Mouse (Mus musculus): Measurements from ENCODE around the gene Ralgps1.
"Not testable (repeated sequence)": the region's sequence is repeated elsewhere in the genome, so short reads cannot be mapped to it uniquely, and the experiment has no call there.

The Ralgps1 gene

GRCm38 (mm10) chr2:33233856-33234255 lies 137.4 kb downstream of the Ralgps1 start:
- DNase-seq: no peak

GRCm38 (mm10) chr2:33232782-33233570 lies 138.3 kb downstream of the Ralgps1 start:
- no peak for DNase-seq

- no peak for DNase-seq
Measured at GRCm38 (mm10) chr2:33231788-33232187, 139.5 kb downstream of the Ralgps1 start.

DNA sequence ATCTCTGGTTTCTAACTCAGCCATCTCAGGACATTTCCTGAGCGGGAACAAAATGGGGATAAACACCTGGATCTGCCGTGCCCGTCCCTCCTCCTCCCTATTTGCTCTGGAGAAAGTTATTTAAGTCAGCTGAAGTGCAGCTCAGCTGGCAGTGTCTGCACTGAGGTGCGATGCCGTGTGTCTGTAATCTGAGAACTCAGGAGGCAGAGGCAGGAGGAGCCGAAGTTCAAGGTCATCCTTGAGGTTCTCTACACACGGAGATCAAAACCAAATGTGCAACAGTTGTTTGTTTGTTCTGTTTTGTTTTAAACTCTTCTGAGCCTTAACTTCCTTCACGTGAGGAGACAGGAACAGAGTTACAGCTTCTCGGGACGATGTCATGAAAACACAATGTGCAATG lies 140.6 kb downstream of the Ralgps1 start:
- no peak for DNase-seq

DNA sequence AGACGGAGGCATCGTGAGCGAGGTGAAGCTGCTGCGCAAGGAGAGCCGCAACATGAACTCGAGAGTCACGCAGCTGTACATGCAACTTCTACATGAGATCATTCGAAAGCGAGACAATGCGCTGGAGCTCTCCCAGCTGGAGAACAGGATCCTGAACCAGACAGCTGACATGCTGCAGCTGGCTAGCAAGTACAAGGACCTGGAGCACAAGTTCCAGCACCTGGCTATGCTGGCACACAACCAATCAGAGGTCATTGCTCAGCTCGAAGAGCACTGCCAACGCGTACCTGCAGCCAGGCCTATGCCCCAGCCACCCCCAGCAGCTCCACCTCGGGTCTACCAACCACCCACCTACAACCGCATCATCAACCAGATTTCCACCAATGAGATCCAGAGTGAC lies 142.7 kb downstream of the Ralgps1 start:
- no peak for DNase-seq

DNA sequence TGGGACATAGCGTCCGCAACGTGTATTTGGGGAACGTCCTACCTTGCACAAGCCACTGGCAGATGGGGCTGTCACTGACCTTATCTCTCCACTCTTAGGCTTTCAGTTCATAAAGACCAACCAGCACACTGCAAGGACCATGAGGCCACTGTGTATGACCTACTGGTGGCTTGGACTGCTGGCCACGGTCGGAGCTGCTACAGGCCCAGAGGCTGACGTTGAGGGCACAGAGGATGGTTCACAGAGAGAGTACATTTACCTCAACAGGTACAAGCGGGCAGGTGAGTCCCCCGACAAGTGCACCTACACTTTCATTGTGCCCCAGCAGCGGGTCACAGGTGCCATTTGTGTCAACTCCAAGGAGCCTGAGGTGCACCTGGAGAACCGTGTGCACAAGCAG lies 143.2 kb downstream of the Ralgps1 start:
- no peak for DNase-seq

- no peak for DNase-seq
Measured at GRCm38 (mm10) chr2:33225921-33226320, 145.4 kb downstream of the Ralgps1 start.

DNA sequence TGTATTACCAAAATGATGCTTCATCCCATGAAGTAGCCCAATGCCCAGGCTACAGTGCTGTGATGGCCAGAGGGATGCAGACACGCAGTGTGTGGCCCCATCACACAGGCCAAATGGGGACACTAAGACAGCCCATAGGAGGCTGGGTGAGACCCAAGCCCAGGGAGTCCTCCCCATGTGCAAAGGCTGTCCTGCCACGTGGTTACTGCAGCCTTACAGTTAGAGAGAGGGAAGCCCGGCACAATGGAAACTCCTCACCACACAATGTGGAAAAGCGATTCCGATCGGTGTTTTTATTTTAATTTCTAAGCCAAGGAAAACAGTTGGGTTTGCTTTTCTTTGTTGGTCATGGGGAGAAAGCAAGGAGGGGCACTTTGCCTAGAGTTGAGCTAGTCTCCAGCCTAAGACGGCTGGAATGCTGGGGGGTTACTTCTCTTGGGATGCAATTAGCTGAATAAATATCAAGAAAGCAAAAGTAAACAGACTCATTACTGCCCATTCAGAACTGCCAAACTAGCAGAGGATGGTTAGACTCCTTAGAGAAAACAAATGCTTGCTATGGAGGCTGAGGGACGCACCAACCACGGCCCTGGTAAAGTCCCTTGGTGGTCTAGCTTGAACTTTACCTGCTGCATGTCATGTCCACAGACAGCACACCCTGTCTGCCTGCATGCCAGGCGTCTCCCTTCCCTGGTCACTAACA lies 147.5 kb downstream of the Ralgps1 start:
- no peak for DNase-seq

DNA sequence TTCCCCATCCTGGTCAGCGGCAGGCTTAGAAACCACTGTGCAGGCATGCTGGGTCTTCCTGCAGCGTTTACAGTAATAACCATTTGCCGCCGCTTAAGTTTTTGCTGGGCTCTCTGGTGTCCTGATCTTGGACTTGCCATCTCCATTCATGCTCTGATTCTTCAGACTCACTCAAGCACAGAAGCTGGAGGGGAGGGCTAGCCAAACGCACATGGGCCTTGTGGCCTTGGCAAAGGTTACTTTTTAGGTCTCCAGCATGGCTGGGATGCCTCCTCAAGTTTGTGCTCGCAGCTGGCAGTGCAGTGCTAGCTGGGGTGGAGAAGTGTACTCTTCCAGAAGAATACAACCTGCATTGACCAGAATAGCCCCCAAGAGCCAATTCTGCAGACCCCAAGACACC lies 148.8 kb downstream of the Ralgps1 start:
- DNase-seq: no peak

GRCm38 (mm10) chr2:33221339-33221900 lies 149.9 kb downstream of the Ralgps1 start:
- DNase-seq: no peak

DNA sequence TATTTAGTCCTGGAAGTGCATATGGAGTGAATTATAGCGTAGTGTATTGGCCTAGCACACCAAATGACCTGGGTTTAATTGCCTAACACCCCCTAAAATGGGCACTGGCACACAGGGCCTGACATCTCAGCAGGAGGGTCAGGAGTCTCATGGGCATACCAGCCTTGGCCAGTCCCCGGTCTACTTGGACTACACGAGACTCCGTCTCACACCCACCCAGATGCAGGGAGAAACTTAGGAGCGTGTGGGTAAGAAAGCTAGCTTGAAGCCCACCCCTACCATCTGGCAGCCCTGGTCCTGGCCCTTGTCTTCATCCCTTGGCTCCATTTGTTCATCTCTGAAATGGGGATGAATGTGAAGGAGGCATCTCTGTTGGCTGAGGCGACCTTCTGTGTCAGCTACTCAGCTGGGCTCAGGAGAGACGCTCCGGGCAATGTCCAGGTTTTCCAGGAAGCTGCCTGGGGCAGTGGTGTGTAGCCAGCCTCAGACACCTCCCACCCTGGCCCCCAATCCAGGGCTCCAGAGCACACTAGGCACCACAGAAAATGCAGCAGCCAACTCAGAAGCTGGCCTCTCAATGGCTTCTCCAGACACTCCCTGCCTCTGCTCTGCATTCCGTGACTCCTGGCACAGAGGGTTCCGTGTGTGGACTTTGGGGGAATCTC lies 150.5 kb downstream of the Ralgps1 start:
- no peak for DNase-seq

GRCm38 (mm10) chr2:33220246-33220645 lies 151.0 kb downstream of the Ralgps1 start:
- DNase-seq: no peak

DNA sequence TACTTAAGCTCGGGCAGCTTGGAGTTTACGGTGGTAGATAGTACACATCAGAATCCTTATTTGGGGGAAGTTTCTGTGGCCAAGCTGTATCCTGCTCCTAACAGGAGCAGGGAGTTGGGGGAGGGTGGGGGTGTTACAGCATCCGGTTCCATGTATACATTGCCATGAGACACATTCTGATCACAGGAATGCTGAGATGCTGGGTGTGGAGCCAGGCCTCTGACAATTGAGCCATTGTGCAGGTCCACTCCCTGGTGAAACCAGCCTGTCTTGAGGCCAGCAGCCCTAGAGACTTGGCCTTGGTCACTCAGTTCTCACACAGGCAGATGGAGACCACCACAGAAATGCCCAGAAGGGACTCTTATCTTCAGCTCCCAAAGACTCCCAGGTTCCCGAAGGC lies 151.6 kb downstream of the Ralgps1 start:
- no peak for DNase-seq

- peak; percentile 50 for DNase-seq
Measured at GRCm38 (mm10) chr2:33218903-33219625, 152.2 kb downstream of the Ralgps1 start.

- no peak for DNase-seq
Measured at GRCm38 (mm10) chr2:33217425-33217794, 153.9 kb downstream of the Ralgps1 start.

DNA sequence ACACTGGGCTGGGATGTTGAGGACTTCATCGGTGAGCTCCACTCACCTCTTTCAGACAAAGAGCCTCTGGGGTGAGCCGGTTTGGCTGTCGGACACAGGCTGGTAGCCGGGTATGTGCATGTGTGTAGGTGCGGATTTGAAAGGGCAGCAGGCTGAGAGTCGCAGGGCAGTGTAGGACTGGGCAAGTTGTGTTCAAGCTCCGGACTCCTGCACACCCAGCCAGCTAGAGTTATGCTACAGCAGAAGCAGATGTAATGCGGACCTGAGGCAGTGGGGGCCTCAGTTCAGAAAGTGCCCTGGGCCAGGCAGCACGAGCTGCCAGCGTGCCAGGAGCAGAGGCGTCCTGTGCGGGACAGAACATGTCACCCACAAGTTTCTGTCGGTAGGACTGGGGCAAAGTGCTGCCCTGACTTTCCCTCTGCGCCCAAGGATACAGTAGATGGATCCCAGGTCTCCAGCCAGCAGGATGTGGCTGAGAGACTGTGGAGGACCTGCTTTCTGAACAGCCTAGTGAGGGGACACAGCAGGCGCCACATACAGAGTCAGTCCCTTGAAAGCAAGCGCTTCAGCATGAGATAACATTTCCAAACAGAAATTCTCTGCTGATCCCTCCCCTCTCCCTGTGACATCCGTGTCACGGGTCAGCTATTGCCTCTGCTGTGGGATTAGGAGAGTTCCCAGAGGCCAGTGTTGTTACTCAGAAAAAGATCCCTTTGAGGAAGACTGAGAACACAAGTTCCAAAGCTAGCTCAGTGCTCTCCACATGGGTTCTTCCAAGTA lies 154.5 kb downstream of the Ralgps1 start:
- DNase-seq: no peak

GRCm38 (mm10) chr2:33215700-33216509 lies 155.4 kb downstream of the Ralgps1 start, which contains the start of gene Angptl2:
Gene Angptl2, plus strand, starts transcription at chr2:33216069.
- peak; percentile 96 for DNase-seq

DNA sequence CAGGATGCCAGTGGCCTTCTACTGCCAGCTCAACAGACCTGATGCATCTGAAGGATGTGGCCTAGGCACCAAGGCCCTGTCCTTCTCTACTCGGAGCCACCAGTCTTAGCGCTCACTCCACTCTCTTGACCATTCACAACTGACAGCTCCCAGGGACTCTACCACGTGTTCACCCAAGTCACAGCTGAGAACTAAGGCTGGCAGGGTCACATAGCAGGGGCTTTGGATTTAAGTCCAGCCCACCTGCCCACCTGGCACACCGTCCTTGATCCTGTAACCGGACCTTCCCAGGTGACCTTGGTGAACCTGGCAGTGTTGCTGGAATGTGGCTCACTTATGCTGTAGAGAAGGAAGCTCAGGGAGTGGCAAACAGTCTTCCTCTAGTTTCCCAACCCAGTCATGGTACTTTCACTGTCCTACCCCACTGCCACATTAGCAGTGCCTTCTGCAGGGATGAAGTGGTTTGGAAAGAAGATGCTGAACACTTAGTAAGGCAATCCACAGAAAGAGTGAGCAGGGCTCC lies 156.0 kb downstream of the Ralgps1 start:
- DNase-seq: no peak

GRCm38 (mm10) chr2:33211263-33211662 lies 160.0 kb downstream of the Ralgps1 start:
- not testable (repeated sequence) for DNase-seq

- no peak for DNase-seq
Measured at GRCm38 (mm10) chr2:33210841-33211240, 160.4 kb downstream of the Ralgps1 start.

- no peak for DNase-seq
Measured at GRCm38 (mm10) chr2:33208134-33208533, 163.2 kb downstream of the Ralgps1 start.

All from lung, postnatal 10 days (tissue).